Mouse (Mus musculus) gastrocnemius, postnatal 25 days (tissue): ENCODE results near the gene Slc1a5. TPM values are rescaled to one million over a fixed set of nuclear protein-coding genes. Genes with fewer than 3 reads are reported as not detected.
A peak's percentile ranks its signal among the peaks of the same experiment; 100 is the strongest.

Experiments
- DNase-seq: peaks from one replicate; pipeline ENCODE4 v3.0.0; 2022
- total RNA-seq, 2 experiments: library from RNA; stranded (reverse); gene quantifications; 1 replicate in 1 of 2; 2 replicates in 1 of 2; pipeline ENCODE4 v1.2.3; 2021

The Slc1a5 gene
- total RNA-seq, 2 experiments from 2014 or later: 14.2 to 47.4 TPM

DNA sequence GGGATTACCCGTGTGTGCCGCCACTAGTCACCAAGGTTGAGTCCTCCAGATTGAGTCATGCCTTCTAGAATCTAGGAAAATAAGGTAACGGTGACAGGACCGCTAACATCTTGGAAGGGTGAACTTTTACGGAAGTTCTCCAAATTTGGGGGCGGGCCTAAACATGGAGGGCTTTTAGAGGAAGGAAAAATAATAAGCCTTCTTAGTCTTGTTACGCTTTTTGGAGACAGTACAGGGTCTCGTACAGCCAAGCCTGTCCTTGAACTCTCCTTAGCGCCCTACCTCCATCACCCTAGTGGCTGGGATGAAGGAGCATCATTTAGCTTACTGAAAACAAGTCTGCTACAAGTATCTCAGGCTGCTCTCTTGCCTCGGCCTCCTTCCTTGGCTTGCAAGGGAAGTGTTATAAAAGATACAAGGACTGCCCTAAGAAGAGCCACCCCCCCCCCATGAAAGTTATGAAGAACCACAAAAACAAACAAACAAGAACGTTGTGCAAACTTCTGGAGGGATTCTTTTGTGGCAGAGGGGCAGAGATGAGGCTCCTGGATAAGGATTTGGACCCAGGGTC is 1.5 kb downstream of the Slc1a5 start:
- DNase-seq: no peak

DNA sequence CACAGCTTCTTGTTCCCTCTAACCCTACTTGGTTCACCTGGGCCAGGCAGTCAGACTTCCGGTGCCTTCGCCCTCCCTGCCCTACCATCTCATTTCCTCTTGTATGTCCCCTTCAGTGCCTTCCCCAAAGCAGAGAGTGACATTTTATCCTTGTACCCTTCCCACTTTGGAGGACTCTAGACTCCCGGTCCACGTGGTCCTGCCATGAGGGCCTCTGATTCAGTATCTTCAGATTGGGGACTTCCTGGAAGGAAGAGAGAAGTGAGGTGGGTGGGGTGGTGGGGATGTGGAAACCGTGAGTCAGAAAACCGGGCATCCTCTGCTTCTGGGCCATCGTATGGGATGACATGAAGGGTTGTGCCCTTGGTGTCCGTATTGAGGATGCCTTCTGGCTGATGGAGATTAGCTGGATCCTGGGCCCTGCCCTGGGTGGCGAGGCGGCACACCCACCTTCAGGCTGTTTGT is 2.1 kb downstream of the Slc1a5 start:
- DNase-seq: no peak

DNA sequence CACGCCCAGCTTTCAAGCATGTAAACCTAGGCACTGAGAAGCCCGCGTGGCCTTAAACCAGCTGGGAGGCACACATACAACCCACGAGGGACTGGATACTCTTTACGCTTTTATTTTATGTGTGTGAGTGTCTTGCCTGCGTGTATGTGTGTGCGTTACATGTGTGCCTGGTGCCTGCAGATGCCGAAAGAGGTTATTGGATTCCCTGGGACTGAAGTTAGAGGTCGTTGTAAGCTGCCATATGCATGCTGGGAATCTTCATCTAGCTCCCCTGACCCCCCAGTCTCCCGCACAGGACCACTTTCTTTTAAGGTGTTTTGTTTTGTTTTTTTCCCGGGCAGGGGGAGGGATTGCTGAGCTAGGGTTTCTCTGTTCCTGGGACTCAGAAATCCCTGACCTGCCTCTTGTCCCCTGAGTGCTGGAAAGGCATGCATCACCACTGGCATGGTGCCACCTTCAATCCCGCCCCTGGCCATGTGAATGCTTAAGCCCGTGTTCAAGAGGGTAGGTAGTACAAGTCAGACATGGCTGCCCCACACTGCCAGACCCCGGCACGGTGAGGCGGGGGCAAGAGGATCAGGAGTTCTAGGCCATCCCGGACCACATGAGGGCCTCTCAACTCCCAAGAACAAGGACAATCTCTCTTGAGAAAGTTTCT is 2.7 kb downstream of the Slc1a5 start:
- peak; percentile 48 for DNase-seq

DNA sequence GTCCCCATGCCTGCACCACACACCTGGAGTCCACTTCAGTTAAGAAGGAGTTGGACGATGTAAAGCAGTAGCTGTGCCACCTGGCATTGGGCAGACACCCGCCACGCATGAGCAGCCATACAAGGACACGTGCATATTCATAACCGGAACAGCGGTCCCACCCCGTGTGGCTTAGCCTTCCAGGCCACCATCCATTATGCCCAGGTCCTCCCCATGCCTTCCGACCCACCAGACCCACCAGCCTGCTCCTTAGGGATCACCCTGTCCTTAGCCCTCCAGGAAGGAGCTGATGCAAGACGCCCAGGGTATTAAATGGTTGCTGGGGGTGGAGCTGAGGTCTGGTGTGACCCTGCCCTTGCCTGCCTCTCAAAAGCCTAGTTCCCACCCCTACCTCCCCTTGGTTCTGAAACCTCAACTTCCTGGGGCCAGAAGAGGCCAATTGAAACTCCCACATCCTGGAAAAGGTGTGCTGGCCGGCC is 3.4 kb downstream of the Slc1a5 start:
- no peak for DNase-seq

DNA sequence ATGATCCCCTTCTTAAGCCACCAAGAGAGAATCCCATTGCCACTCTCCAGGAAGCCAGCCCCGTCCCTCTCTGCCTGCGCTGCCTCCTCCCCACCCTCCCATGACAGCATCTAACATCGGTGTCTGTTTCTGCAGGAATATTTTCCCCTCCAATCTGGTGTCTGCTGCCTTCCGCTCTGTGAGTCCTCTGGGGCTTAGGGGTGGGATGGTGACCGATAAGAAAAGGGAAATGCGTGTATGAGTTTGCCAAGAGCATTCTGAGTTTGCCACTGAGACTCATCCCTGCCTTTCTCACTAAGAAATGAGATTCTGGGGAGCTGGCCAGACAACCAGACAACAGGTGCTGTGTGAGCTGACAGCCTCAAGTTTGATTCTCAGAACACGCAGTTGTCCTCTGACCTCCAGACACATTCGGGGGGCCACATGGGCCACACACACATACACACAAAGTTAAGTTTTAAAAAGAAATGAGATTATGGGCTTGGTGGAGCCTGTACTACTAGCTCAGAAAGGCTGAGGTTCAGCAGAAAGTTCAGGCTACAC is 4.5 kb downstream of the Slc1a5 start:
- DNase-seq: no peak

DNA sequence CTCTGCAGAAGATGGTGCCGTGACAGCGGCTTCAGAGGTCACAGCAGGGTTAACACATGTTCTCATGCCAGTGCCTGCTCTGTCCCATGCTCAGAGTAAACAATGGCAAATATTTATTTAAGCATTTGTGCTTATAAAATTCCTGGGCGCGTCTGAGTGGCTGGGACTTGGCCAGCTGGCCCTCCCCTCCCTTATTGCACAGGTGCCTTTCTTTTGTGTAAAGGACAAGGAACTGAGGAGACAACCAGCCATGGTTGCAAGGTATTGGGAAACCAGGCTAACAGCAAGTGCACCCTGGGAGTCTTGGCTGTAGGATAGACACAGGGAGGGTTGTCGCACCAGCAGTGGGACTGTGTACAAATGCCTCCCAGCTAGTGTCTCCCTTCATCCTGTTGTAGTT is 11.2 kb downstream of the Slc1a5 start:
- no peak for DNase-seq

DNA sequence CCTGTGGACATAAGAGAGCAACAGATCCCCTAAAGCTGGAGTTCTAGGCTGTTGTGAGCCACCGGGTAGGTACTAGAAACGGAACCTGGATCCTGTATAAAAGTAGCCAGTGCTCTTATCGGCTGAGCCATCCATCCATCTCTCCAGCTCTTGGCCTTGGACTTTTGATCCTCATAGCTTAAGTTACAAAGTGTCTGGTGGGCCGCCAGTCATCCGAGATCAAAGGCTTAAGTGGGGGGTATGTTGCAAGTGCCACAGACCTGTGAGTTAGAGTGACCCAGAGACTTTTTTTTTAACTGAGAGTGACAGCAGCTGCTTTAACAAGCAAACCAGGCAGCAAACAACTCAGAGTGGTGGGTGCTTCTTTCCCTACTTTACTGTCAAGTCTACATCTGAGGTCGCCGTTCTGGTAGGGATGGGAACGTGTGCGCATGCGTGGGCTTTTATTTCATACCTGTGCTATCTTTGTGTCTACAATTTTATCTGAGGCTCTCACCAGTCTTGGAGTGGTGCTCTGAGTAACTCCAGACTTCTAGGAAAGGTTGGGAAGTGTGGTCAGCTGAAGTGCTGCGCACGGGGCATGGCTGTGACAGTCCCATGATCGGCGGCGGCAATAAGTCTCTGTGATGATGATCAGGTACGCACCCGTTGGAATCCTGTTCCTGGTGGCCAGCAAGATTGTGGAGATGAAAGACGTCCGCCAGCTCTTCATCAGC is 12.0 kb downstream of the Slc1a5 start:
- DNase-seq: no peak

DNA sequence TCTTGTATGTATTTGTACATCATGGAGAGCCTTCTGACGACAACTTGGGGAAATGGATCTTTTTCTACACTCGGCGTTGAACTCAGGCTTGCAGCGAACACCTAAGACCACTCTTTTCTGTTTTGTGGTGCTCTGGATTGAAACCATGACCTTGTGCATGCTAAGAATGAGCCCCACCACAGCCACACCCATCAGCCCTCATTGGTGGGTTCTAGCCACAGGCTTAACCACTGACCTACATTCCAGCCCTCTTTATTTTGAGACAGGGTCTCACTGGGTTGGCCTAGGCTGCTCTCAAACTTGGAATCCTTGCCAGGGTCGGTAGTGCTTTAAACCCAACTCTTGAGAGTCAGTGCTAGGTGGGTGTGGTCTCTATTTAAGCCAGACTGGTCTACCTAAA is 13.7 kb downstream of the Slc1a5 start:
- no peak for DNase-seq

DNA sequence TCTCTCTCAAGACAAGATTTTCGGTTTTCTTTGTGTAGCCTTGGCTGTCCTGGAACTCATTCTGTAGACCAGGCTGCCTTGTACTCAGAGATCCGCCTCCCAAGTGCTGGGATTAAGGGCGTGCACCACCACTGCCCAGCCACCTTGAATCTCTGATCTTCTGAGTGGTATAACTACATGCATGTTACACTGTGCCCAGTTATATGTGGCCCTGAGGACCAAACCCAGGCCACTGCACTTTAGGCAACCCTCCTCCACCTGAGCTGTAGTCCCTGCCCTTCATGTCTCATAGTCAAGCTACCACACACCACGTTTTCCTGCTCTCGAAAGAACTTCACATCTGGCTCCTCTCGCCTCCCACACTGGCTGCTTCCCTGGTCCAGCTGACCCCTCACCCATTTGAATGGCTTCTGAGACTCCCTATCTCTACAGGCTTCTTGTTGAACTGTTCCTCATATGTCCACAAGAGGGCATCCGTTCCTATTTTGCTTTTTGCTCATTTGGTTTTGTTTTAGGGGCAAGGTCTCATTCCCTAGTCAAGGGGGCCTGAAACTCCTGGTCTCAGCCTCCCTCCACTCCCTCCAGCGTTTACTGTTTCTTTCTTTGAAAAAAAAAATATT is 23.4 kb downstream of the Slc1a5 start:
- DNase-seq: no peak

DNA sequence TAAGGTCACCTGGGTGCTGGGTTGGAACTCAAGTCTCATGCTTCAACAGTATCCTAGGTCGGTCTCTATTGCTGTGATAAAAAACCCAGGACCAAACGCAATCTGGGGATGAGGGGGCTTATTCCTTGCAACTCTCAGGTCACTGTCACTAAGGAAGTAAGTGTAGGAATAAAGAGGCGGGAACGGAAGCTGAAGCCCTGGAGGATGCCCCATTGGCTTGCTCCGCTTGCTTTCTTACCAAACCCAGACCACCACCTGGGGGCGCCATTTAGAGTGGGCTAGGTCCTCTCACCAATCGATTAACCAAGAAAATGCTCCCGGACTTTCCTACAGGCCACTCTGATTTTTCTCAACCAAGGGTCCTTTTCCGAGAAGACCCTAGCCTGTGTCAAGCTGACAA is 26.8 kb downstream of the Slc1a5 start:
- DNase-seq: no peak

DNA sequence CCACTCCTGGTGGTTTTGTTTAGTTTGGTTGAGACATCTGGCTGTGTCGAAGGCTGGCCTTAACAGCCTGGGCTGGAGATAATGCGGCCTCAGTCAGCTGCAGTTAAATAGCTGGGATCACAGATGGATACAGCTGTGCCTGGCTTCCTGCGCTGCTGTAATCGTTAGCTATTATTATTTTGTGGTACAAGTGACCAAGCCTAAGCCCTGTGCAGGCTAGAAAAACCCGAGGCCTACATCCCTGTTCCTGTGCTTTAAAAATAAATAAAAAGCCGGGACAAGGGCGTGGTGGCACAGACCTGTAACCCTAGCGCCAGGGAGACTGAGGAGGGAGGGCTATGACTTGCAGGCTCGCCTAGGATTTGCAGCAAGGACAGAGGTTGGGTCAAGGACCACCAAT is 27.5 kb downstream of the Slc1a5 start:
- DNase-seq: no peak

DNA sequence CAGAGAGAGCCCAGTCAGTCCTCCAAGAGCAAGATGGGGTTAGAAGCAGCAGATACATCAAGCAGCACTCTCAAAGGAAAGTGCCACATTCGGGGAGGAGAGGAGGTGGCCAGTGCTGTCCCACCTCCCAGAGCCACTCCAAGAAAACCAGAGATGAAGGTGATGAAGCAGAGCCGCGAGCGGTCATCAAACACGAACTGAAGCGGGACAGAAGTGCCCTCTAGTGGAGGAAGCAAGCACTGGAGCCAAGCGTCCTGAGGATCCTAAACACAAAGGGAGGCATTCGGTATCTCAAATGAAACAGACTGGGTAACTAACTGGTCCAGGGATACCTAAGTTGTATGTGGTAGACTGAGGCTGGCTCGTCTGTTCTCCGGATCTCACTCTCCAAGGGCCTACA is 28.6 kb downstream of the Slc1a5 start:
- peak; percentile 47 for DNase-seq

DNA sequence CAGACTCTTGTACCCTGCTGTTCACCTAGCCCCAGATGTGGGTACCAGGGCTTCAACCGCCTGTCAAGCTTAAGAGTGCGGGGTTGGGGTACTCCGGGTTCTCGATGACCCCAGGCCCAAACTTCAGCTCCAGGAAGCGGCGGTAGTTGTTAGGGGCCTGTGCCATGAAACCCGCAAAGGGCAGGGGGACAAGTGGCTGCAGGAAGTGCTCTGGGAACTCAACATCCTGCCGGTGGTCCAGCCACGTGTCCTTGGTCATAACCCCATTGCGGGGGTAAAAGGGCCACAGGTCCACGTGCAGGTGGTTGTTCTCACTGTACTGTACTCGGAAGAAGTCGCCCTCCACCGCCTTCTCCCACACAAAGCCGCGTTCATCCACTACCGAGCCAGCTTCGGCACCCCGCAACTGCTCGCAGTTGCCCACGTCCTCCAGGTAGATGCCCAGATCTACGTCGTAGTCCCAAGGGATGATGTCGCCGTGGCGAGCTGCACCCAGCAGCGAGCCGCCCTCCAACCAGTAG is 29.3 kb downstream of the Slc1a5 start:
- DNase-seq: no peak

DNA sequence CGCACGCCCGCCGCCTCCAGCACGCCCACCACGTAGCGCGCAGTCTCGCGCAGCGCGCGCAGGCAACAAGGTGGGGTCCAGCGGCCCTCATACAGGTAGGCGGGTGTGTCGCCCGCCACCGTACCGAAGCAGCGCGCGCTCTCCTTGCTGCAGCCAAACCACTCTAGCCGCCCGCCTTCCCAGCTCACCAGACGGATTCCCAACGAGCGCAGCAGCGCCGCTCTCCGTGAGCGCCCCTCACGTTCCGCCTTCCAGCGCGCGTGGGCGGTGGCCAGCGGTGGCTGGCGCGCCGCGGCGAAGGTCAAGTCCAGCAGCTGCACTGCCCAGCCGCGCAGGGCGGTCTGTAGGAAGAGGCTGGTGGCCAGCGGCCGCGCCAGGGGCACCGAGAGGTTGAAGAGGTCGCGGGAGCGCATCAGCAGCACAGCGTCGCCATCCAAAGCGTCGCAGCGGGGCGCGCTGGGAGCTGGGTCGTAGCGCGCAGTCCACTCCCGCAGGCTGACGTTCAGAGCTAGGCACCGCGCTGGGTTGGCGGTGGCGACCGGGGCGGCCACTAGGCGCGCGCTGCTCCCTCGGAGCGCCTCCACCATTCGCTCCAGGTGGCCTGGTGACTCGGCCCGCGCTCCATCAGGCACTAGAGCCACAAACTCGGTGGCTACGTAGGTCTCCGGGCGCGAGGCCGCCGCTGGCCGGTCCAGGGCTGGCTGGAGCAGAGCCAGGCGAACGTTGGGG is 29.9 kb downstream of the Slc1a5 start:
- DNase-seq: no peak

DNA sequence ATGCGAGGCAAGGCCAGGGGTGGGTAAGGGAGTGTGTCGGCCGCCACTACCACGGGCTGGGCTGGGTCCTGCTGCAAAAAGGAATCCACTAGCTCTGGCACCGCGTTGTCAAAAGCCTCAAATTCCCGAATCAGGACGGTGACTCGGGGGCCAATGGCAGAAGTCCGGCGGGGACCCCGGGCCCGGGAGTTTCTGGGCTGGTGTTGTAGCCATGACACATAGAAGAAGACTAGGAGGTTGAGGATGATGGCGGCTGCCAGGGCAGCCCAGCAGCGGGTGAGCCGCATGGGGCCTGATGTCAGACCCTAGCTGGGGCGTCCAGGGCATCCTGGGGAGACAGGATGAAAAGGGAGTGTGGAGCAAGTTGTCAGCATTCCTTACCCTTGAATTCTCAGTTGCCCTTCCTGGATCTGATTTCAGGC is 30.5 kb downstream of the Slc1a5 start:
- DNase-seq: no peak

DNA sequence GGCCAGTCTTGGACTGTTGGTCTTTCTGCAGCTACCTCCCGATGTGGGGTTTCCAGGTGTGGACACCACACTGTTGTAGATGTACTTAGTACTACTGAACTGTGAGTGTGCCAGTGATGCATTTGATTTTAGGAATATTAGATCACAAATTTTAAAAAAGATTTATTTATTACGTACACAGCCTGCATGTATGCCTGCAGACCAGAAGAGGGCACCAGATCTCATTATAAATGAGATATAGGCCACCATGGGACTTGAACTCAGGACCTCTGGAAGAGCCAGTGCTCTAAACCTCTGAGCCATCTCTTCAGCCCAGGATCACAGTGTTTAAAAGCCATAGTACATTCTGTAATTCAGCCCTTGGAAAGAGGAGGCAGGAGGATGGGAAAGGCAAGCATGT is 31.4 kb downstream of the Slc1a5 start:
- no peak for DNase-seq

DNA sequence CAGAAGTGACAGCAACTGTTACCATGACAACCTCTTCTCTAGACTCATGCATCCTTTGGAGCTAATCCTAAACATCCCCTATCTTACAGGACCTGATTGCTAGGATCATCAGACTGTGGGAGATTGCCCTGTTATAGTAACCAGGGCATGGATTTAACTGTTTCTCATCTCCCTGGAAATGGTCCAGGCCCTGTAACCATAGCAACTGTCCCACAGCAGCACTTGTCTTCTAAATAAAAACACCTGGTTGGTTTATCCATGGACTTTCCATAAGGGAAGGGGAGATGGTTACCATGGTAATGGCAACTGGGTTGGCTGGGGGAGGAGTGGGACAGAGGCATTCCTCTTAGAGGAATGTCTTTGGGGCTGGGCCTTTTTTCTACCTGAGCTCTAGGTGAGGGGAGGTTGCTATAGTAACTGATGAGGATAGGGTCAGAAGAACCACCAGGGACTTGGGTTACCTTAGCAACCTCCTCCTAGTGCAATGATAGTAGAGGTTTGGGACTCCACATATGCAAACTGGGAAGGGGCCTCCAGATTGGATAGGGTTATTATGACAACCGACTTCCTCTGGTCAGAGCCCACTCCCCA is 34.3 kb downstream of the Slc1a5 start, which contains the start of gene Strn4:
TSS of gene Strn4 (plus strand) at position 539 of the 591 bp plus-strand sequence.
- no peak for DNase-seq

DNA sequence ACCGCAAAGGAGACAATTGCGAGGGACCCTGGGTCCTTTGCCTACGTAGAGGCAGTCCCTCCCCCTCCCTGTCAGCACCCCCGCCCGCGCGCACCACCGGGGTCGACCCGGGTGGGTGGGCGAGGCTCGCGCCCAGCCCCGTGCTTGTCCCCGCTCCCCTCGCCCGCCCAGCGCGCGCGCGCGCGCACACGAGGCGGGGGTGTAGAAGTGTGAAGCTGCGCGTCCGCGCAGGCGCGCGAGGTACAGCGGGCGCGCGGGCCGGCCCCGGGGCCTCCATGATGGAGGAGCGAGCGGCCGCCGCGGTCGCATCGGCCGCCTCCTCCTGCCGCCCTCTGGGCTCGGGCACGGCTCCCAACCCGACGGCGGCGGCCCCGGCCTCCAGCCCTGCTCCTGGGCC is 34.9 kb downstream of the Slc1a5 start:
- peak; percentile 79 for DNase-seq

DNA sequence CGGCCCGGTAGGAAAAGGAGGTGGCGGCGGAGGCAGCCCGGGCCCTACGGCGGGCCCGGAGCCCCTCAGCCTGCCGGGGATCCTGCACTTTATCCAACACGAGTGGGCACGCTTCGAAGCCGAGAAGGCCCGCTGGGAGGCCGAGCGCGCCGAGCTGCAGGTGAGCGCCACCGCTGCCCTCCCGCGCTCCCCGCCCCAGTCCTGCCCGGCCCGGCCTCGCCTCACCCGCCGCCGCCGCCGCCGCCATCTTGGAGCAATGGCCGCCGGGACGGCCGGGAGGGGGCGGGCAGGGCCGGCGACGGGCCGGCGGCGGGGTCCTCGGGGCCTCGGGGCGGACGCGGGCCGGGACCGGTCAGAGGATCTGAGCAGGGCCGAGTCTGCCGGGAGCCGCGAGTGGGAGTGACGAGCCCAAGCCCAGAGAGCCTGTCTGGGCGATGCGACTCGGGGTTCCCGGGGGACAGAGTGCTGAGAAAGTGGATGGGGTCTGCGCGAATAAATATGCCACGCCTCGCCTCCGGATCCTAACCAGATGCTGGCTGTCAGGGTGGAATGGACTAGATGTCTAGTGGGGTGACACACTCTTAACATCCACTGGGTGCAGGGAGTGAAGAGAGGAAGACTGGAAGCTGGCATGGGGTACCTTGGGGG is 35.5 kb downstream of the Slc1a5 start, which contains the start of gene Fkrp:
TSS of gene Fkrp (minus strand) at position 258 of the 648 bp plus-strand sequence.
- DNase-seq: no peak

DNA sequence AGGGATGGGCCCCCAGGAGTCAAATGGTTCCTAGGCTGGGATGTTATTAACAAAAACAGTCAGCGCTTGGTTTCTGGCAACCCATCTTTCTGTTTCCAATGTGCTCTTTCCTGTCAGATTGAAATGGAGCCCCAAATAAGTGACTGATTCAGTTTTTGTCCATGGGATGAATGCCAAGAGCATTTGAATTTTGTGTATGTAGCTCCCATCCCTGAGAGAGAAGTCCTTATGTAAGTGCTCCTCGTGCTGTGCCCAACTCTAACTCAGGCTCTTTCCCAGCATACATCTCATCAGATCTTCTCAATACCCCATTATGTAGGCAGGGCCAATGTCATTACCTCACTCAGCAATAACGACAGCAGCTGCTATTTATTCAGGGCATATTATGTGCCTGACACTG is 36.6 kb downstream of the Slc1a5 start:
- DNase-seq: no peak

DNA sequence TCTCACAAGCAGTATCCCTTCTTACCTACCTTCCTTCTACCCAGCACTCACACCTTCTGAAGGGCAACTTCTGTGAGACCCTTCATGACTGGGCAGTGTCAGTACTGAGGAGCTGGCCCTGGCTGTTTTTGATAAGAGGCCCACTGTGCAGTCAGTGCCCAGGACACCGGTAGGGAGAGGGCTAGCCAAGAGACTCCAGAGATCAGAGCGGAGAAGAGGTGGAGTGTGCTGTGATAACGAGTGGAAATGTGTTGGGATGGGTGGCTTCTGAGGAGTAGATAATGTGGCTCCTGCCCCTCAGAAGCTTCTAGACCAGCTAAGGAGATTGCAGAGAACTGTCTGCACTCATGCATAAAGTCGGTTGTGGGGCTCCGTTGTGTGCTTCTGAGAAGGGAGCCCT is 38.7 kb downstream of the Slc1a5 start:
- no peak for DNase-seq
